Mouse (Mus musculus): ENCODE measurements around the gene Dlst.

GRCm38 (mm10) chr12:85182898-85183297 is 72.3 kb downstream of the Dlst start:
- TF ChIP-seq CTCF (conservative IDR thresholded peaks at IDR 0.05; ENCODE audit: low read length) (no peak), NANOG (IDR thresholded peaks at IDR 0.05; ENCODE audit: borderline replicate concordance, low read length) (no peak)
